Comparison of ENCODE assay signal across 8 mouse cellular contexts in the genomic region with DNA sequence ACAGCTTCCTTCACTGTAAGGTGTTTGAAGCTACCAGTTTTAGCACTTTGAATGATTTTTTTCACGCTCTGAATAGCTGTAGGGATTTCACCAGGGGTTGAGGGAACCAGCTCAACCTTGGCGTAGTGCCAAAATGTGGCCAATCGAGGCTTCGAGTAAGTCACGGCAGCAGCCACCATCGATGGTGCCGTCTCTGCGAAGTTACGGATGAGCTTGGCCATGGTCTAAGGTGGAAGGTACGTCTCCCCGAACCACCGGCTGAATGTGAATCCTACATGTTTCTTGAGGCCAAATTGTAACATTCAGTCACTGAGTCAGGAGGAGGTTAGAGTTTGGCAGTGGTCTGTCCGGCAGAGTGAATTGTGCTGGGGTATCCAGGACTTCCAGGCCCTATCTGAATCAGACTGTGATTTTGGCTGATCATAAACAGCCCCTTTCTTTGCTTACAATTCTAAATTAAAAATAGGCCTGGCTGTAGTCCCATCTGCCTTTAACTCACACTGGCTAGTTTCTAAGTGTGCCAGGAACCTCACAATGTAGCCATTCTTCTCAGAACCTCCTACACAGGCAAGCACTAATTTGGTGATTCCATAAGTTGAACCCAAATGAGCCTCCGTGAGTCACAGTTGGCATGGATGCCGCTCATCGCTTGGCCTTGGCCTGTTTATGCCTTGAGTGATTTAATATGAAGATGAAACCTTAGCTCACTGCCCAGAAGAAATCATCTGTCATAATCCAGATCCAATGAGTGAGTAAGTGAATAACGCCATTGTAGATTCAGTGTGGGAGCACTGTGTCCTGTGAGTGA. TPM values are rescaled to one million over a fixed set of nuclear protein-coding genes. Genes with fewer than 3 reads are reported as not detected.
DNase-seq lines count a peak whose midpoint lies in the region; ATAC-seq lines count a peak whose summit lies in the region.

No protein-coding gene starts in this region.

- peak overlapping the region; percentile 47; the same call in 1 of the 2 replicates for H3K27ac ChIP-seq in hindbrain, embryonic 14.5 days
- H3K27ac ChIP-seq in hindbrain, embryonic 11.5 days (ENCODE audit: low read depth, low read length) = no peak overlapping the region
- H3K27ac ChIP-seq in limb, embryonic 15.5 days = peak overlapping the region; percentile 50

- no peak overlapping the region for H3K4me3 ChIP-seq in hindbrain, embryonic 14.5 days (replicated peaks; ENCODE audit: low read length)
- no peak overlapping the region for H3K4me3 ChIP-seq in hindbrain, embryonic 11.5 days (ENCODE audit: low read depth, low read length)
- no peak overlapping the region for H3K4me3 ChIP-seq in limb, embryonic 15.5 days

- no peaks in the 10 kb centered on the region for H3K4me1 ChIP-seq in hindbrain, embryonic 14.5 days (replicated peaks; ENCODE audit: control insufficient read depth, insufficient read depth, low read length)
- H3K4me1 ChIP-seq in hindbrain, embryonic 11.5 days (replicated peaks; ENCODE audit: control insufficient read depth, insufficient read depth, low read length) = no peaks in the 10 kb centered on the region
- no peaks in the 10 kb centered on the region for H3K4me1 ChIP-seq in limb, embryonic 15.5 days

- no peaks in the 10 kb centered on the region for H3K27me3 ChIP-seq in hindbrain, embryonic 14.5 days (ENCODE audit: control insufficient read depth, insufficient read depth, low read length)
- no peaks in the 10 kb centered on the region for H3K27me3 ChIP-seq in hindbrain, embryonic 11.5 days (ENCODE audit: control insufficient read depth, insufficient read depth, low read length)
- no peaks in the 10 kb centered on the region for H3K27me3 ChIP-seq in limb, embryonic 15.5 days

- H3K9ac ChIP-seq in hindbrain, embryonic 14.5 days = no peak overlapping the region
- no peak overlapping the region for H3K9ac ChIP-seq in hindbrain, embryonic 11.5 days (ENCODE audit: low read depth, low read length)
- H3K9ac ChIP-seq in limb, embryonic 15.5 days = no peak overlapping the region

- peaks cover 24% of the 10 kb centered on the region for H3K36me3 ChIP-seq in hindbrain, embryonic 14.5 days (replicated peaks; ENCODE audit: control insufficient read depth, insufficient read depth)
- H3K36me3 ChIP-seq in hindbrain, embryonic 11.5 days (ENCODE audit: control insufficient read depth, insufficient read depth, low read length) = no peaks in the 10 kb centered on the region
- peaks cover 35% of the 10 kb centered on the region for H3K36me3 ChIP-seq in limb, embryonic 15.5 days

- ATAC-seq in hindbrain, embryonic 14.5 days (ENCODE audit: low FRiP score) = peak; percentile 65
- no peak for ATAC-seq in hindbrain, embryonic 11.5 days (ENCODE audit: low FRiP score)
- no peak; the same call in 1 of the 2 replicates for ATAC-seq in limb, embryonic 15.5 days (ENCODE audit: insufficient number of reproducible peaks, low FRiP score, low TSS enrichment, low read depth)

- DNase-seq in hindbrain, embryonic 14.5 days (ENCODE audit: low spot score) = peak; percentile 29
- DNase-seq in hindbrain, embryonic 11.5 days (ENCODE audit: low spot score) = no peak
- peak; percentile 92 for DNase-seq in brain, adult 2 months (ENCODE audit: low read depth, low spot score)
- DNase-seq in frontal cortex, postnatal 14 days (ENCODE audit: low spot score in 2 of 2) = peak; percentile 25 to 27
- DNase-seq in thymus, postnatal 10 days (ENCODE audit: low spot score in 2 of 2) = no peak
- no peak for DNase-seq in kidney, postnatal 14 days
- no peak for DNase-seq in lung, postnatal 4 days

- H3K9me3 ChIP-seq in hindbrain, embryonic 14.5 days (ENCODE audit: control insufficient read depth, low read length) = no peaks in the 10 kb centered on the region
- H3K9me3 ChIP-seq in hindbrain, embryonic 11.5 days (ENCODE audit: control insufficient read depth, low read length) = no peaks in the 10 kb centered on the region
- H3K9me3 ChIP-seq in limb, embryonic 15.5 days = no peaks in the 10 kb centered on the region

- no peak overlapping the region for H3K4me2 ChIP-seq in hindbrain, embryonic 14.5 days (replicated peaks)
- no peak overlapping the region for H3K4me2 ChIP-seq in hindbrain, embryonic 11.5 days (replicated peaks; ENCODE audit: low read depth, low read length)
- no peak overlapping the region for H3K4me2 ChIP-seq in limb, embryonic 15.5 days

- 78% methylated on average over 17 of the region's 17 CpGs for WGBS in hindbrain, embryonic 14.5 days
- 95% methylated on average over 17 of the region's 17 CpGs for WGBS in hindbrain, embryonic 11.5 days
- WGBS in limb, embryonic 15.5 days = 83% methylated on average over 17 of the region's 17 CpGs

RNA-seq across cellular contexts. Expression of a gene that starts 30.0 kb away (rescaled TPM):
- 157 and 177 TPM in 2 replicates for polyA plus RNA-seq in hindbrain, embryonic 14.5 days (2014; fragmentation: Nextera tagmentation; extraction: Ambion mirVana)
- polyA plus RNA-seq in hindbrain, embryonic 11.5 days (2014; fragmentation: Nextera tagmentation; extraction: Ambion mirVana) = 176 and 183 TPM in 2 replicates
- 134 and 138 TPM in 2 replicates for polyA plus RNA-seq in limb, embryonic 15.5 days (2015; fragmentation: Nextera tagmentation; extraction: Ambion mirVana)

Comparison
In these comparisons a context has a peak if more than half of its experiments do, and no peak if none do; other contexts are left out.
1. DNase-seq: peak in hindbrain, embryonic 14.5 days (single experiment), brain, adult 2 months (single experiment) and frontal cortex, postnatal 14 days (2 of 2); none in hindbrain, embryonic 11.5 days (single experiment), thymus, postnatal 10 days (0 of 2), kidney, postnatal 14 days (single experiment) and lung, postnatal 4 days (0 of 2).